Mouse (Mus musculus) megakaryocyte progenitor cell, adult 5-6 weeks (primary cell): ENCODE data around the gene Shh. TPM values are rescaled to one million over a fixed set of nuclear protein-coding genes. Genes with fewer than 3 reads are reported as not detected.

Experiments used
- ATAC-seq: replicated peaks from 2 replicates; pipeline ENCODE4 v1.8.0; 2016; ENCODE audit warnings: mild to moderate bottlenecking, moderate TSS enrichment, inconsistent platforms; ENCODE audit not compliant: poor library complexity
- total RNA-seq, 2 experiments: library from RNA; stranded (forward) in 1 of 2; stranded (reverse) in 1 of 2; fragments of 157-497, 149-512 nt in 1 of 2; fragments of 200-1000 nt in 1 of 2; gene quantifications; 2 replicates each; pipeline versions ENCODE4 v1.2.3 to v1.2.4; 2015 to 2017

The Shh gene
- total RNA-seq (2015) (not detected in 2 replicates), total RNA-seq (2017) (not detected in 2 replicates)

DNA sequence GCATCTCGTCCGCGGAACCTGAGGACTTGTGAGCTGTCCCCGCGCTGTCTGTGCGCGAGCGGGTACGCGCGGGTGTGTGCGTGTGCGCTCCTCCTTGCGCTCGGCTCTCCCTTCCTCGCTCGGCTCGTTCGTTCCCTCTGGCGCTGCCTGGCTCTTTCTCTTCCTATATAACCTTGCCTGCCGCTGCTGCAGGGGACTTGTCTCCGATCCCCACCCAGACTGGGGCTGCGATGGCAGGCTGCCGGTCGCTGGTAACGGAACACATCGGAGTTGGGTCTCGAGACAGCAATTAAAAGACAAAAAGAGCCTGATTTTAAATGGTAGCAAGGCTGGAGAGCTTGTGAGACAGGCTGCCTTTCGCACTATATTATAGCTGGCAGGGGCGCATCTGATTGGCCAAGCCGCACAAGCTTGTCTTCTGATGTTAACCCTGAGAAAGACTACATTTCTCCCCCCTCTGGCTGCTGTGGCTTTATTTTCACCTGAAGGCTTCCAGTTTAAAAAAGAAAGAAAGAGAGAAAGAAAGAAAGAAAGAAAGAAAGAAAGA lies at the start of gene Shh:
TSS of gene Shh (minus strand) at position 497 of the 547 bp plus-strand sequence.
- ATAC-seq: no peak

DNA sequence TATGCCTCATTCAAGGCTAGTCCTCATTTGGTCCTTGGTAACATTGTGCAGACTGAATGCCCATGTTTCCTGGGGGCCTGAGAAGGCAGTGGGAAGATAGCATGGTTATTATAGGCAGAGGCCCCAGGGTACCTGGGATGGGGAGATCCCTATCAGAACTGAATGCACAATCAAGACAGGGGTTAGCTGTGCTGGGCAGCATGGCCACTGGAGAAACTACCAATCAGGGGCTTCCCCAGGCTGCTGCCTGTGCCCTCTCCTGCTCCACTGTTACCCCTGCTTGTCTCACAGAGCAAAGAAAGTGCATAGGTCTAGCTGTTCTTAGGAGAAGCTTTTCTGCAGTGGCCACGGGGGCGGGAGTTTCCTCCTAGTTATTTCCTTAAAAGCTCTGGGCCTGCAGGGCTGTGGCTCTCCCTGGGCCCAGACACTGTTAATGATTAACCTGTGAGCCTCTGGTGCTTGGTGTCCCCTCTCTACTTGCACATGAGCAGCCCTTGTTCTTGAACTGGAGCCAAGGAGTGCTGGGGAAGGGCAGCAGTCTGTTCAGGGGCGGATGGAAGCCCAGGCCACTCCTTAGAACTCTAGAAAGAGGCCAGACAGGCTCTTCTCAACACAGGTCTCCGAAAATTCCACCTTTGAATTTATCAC lies 33.9 kb upstream of the Shh start:
- no peak for ATAC-seq

DNA sequence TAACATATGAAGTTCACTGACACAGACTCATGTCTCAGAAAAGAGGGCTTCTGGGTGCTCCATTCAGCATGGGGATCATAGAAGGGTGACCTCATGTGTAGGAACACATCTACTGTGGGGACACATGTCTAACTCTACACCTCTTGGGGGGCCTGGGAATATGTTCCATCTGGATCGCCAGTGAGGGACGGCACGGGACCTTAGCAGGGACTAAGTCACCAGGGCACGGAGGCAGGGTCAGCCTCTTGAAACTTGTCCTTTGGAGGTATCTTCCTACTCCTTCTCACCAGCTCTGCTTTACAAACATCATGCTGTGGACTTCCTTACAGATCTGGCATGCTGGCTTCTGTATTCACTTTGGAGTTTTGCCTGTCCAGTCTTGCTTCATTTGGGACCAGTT lies 31.8 kb upstream of the Shh start:
- ATAC-seq: no peak

DNA sequence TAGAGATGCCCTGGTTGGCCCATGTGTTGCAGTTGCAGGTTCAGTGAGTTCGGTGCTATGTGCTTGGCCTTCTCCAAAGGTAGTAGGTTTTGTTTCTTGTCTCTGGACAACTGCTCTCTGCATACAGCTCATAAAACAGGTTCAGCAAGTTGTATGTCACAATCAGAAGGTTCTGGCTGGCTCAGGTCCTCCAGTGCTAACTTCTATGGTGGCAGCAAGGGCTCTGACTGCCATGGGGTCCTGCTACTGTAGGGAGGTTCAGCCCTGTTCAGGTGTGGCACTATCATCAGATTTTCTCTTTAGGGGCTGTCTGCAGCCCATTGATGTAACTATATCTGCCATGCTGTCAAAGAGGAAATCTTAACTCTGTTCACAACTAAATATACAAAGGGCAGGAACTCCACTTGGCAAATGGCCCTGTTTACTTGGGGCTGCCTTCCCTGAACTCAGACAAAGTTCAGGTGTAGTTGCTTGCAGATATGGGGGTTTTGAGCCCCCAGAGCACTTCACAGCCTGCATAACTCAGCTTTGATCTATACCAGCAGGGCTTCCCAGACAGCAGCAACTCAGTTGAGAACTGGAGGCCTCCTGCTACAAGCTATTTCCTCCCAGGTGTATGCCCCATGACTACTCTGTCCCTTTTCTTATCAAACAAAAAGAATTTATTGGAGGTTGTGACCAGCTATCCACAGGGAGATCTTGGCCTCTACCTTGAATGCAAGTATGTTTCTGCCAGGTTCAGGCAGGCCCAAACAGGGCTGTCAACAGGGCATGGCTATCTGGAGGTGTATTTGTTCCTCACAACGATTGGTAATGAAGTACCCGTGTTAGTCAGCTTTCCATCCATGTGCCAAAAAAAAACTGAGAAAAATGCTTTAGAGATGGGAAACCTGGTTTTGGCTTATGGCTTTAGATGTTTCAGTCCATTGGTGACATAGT lies 28.9 kb upstream of the Shh start:
- ATAC-seq: no peak

DNA sequence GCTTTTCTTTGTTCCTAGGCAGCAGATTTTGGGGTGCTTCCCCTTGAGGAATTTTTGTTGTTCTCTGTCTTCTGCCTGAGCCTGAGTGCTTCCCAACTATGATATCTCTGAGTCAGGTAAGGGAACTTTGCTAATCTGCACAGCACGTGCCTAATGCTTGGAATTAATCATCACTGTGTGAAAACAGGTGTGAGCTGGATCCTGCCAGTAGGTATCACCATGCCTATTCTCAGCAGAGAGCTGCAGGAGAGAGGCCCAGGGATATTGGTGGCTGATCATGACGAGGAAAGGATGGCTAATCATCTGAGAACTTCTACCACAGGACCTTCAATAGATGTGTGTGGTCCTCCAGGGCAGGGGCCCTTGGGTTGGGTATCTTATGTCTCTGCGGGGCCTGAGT lies 26.5 kb upstream of the Shh start:
- no peak for ATAC-seq

DNA sequence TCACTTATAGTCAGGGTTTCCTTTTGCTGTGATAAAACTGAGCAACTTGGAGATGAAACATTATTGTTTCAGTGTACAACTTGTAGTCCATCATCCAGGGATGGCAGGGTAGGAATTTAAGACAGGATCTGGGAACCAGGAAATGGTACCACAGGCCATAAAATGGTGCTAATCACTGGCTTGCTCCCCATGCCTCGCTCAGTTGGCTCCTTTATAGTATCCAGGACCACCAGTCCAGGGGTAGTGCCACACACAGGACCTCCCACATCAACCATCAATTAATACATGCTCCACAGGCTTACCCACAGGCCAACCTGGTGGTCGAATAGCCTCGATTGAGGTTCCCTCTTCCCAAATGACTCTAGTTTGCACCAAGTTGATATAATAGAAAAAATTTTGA lies 15.9 kb upstream of the Shh start:
- ATAC-seq: no peak

DNA sequence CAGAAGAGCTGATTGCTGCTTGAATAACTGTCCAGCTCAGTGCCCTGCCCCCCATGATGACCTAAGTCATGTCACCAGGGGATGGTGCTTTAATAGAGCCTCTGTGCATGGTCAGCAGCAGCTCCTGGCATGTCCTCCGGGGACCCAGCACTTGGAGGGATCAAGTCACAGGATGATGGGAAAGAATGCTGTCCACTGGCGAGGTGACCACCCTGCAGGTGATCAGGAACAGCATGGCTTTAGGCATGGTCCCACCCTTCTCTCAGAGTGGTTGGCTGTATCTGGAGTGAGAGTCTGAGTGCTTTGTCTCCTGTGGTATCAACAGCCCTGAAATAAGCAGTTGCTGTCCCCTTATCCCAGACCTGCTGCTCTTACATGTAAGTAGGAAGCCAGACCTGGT lies 14.7 kb upstream of the Shh start:
- no peak for ATAC-seq

DNA sequence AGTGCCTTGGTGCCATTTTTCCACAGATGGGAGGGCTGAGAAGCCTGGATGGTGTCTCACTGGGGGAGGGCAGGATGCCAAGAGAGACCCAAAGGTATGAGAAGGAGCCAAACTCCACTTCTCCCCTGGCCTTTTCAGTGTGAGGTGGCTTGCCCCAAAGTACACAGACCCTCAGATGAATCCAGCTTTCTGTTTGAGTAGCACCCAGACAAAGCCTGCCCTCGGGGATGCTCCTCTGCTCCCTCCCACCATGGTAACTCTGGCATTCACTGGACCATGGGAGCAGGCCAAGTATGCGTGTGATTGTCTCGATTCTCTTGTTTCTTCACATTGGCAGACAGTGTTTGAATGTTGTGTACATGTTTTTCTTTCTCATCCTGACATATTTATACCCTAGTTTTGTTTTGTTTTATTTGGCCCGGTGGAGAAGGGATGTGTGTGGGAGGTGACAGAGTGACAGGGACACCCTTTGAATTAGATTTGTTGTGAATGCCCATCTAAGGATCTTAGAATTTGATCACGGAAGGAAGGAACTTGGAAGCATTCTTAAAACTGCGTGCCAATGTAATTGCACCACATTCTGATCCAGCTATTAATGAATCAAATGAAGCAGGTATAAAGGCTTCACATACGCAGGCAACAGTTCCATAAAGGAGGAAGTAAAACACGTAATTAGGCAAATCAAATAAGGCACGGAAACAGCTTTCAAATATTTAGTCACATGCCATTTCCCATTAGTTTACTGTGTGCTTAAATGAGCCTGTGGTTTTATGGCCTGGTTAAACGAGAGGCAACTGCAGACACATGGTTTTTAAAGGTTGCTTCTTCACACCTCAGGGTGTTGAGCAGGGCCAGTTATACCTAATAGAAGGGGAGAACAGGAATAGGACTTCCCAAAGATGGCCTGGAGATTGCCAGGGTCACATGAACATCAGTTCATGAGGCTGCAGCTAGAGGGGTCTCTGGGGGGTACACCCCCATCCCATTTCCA lies 9.6 kb upstream of the Shh start:
- no peak for ATAC-seq

DNA sequence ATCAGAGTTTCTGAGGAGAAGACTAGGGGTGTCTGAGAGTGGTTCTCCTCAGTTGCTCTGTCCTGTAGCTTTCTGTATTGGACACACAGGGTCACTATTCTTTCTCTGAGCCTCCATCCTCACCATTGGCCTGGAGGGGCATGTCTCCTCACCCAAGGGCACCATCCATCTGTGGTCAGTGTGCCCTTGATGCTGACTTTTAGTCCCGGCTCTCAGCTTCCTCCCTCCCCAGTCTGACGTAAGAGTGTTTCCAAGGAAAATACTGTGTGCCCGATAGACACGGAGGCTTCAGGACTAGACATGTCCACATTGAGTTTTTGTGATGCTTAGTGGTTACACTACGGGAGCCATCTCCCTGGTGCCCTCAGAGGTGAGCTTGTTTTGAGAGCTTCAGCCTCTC lies 6.5 kb upstream of the Shh start:
- no peak for ATAC-seq

DNA sequence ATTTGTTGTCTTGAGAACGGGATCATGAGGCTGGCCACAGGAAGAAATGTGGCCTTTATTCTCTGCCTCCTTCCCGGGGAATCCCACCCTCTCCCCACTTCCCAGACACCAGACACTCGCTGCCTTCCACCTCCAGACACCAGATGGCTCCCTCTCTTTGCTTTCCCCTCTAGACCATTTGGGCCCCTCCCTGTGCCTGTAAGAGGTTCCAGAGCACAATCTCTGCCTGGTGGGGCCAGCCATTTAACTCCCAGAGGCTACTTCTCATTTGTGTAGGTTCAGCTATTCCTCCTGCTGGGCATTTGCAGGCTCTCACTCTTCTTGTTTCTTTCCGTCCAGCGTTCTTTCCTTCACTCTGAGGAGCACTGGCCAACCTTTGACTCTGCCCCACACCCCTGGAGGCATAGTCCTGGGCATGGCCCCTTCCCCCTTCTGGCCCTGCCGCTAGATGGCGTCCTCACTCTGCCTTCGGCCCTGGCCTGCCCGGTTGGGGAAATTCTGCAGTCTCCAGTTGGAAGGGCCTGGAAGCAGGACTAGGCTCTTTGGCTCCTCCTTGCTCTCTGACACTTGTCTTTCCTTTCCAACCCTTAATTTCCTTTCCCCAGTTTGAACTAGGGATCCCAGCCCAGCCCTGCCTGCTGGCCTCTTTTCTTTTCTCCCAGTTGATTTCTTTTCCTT lies 2.6 kb upstream of the Shh start:
- ATAC-seq: peak; percentile 23; the same call in 1 of the 2 replicates

DNA sequence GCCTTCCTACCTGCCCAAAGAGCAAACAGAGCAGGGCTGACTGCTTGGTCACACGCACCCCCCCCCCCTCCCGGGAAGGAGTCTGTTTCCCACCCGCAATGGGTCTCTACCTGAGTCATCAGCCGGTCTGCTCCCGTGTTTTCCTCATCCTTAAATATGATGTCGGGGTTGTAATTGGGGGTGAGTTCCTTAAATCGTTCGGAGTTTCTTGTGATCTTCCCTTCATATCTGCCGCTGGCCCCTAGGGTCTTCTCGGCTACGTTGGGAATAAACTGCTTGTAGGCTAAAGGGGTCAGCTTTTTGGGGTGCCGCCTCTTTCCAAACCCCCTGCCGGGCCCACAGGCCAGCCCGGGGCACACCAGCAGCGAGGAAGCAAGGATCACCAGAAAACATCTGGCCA lies 705 bp downstream of the Shh start:
- ATAC-seq: no peak

DNA sequence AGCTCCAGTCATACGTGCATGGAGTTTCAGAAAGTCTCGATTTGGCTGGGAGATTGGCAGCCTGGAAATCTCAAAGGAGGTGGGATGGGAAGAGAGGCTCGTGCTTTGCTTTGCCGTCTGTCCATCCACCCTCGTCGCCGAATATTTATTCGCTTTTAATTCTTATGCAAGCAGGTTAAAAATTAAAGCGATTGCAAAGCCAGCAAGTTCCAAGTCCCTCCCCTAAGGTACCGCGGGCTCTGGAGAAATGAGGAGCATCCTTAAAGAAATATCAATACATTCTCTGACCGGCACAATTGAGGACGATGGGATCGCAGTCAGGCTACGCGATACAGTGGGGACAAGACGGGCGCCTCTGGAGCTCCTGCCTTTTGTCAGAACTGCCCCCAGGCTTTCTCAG lies 1.5 kb downstream of the Shh start:
- ATAC-seq: no peak

DNA sequence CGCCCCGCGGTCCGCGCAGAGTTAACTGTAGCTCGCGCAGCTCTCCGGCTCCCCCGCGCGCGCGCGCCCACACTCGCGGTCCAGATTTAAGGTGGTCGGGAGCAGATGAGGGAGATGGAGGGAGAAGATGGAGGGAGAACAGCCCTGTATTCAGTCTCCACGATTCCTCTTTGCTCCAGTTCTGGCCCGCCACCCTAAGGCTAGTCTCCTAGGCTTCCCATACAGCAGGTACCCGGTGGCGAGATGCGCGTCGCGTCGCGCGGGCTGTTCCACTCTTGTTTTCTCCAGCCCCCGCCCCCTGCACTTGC lies 2.0 kb downstream of the Shh start:
- ATAC-seq: no peak

DNA sequence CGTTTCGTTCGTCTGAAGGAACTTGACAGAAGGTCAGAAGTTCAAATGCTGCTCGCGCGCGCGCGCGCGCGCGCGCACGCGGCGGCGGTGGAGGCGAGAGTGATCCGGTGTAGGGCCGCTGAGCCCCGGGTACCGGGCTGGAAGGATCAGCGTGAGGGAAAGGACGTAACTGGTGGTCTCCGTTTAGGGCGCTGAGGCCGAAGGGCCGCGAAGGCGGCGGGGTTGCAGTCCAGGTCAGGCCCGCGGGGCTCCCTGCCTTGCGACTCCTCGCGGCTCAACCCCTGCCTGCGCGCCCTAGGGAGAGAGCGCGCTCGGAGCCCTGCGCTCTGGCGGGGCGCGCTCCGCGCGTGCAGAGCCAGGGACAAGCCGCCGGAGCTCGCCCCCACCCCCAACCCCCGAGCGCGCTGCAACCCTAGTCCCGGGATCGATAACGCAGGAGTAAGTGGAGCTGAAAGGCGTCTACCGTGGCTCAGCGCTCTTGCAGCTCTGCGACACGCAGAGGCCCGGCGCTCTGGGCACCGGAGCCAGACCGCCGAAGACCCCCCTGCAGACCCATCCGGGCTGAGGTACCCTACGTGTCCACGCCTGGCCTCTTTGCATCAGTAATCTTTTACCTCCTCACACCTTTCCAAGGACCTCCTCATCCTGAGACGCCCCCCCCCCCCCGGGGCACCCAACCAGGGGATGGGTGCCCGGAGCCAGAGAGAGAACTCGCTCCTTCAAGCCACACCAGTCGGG lies 2.5 kb downstream of the Shh start:
- ATAC-seq: no peak

DNA sequence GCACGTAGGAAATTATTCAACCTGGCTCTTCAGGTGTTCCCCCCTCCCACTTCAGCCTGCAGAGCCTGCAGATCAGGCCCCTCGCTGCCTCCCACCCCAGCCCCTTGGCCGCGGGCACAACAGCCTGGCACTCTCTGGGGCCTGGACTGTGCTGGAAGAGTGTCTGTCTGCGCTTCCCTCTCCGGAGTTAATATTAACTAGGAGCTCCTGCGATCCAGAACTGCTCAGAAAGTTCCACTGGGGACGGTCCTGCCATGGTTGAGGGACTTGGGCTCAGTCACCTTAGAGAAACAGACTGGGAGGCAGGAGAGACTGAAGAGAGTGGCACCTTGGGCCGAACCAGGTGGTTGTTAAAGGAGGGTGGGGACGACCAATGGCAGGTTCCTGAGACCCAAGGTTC lies 3.4 kb downstream of the Shh start:
- no peak for ATAC-seq

DNA sequence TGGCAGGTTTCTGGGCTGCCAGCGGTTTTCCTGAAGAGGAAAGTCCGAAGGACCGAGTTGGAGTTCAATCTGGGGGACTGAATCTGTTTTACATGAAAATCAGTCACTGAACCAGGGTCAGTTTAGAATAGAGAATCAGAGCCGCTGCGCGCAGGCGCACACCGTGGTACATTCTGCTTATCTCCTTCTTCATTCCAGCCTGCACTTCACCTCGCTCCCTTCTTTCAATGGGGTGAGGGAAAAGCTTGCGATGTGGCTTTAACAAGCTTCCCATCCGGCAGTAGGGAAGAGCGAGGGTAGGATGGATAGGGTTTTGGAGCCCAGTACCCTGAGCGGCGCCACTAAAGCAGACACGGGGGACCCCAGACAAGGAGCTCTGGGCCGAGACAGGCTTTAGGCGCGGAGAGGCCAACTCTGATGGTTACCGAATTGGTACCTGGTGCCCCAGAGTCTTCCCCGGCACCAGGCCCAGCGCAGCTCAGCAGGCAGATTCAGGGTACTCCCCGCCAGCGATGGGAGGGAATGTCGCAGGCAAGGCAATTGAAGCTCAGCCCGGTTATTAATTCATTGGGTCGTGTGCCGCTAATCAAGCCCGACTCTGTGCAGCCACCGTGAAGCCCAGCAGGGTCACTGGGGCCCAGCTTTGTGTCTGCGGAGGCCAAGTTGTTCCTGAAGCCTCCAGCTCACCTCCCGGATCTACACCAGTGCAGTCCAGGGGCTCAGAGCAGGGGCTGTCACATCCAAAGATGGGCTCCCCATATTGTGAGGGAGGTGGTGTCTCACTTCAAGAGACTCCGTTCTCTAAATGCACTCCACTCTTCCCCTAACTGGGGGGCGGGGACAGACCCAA lies 4.1 kb downstream of the Shh start:
- no peak for ATAC-seq

DNA sequence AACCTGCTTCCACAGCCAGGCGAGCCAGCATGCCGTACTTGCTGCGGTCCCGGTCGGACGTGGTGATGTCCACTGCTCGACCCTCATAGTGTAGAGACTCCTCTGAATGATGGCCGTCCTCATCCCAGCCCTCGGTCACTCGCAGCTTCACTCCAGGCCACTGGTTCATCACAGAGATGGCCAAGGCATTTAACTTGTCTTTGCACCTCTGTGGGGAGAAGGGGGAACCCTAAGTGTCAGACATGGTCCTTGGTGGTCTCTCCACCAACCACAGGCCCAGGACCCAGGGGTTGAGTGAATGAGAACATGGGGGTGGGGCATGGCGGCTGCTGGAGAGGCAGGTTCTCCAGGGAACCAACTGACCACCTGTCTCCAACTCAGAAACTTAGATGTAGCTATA lies 5.7 kb downstream of the Shh start:
- ATAC-seq: no peak

DNA sequence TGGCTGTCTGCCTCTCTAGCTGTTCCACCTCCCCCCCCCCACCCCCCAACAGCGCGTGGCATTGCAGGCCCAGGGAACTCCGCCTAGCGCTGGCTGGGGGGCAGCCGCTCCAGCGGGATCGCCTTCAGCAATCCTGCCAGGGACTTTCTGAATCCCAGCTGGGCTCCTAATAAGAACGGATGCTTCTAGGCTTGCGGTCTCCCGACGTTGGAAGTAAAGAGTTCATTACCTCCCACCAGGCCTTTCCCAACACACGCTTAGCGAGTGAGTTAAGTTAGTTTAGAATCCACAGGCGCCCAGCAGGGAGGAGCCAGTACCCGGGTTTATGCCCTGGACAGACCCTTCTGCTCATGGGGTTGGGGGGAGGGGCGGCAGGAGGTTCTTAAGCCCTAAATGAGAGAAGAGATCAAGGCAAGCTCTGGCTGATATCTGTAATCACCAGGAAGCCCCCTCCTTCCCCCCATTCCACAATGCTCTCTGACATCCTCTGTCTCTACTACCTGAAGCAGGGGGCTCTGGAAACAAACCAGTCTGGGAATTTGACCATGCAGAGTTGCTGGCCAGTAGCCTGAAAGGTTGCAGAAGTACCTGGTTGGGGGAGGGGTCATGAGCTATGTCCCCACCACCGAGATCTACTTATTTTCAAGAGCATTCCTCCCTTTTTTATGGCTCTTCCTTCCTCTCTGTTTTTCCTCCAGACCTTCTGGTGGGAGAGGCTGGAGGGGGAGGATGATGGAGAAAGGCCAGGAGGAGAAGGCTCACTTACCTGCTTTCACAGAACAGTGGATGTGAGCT lies 6.3 kb downstream of the Shh start:
- ATAC-seq: no peak
